Comparison of ENCODE assay signal across 25 mouse cellular contexts in genomic region chr10:37457384-37457783, GRCm38 (mm10).
A peak's percentile ranks its signal among the peaks of the same experiment; 100 is the strongest.
DNase-seq lines count a peak whose midpoint lies in the region; ATAC-seq lines count a peak whose summit lies in the region.
"Had no signal": no experiment of that assay in that cellular context is flagged by ENCODE, and none has a peak within 500 bp of the region (broad histone marks: within the 10 kb centered on the region; RNA-seq: fewer than 3 reads in every experiment).

No protein-coding gene starts in this region.

- no peak overlapping the region for H3K4me2 ChIP-seq in limb, embryonic 15.5 days
- H3K4me2 ChIP-seq: embryonic facial prominence, embryonic 12.5 days; forebrain, embryonic 13.5 days; heart, embryonic 13.5 days; hindbrain, embryonic 15.5 days had no signal

- no peaks in the 10 kb centered on the region for H3K36me3 ChIP-seq in limb, embryonic 15.5 days
- no peaks in the 10 kb centered on the region for H3K36me3 ChIP-seq in limb, embryonic 10.5 days
- H3K36me3 ChIP-seq: embryonic facial prominence, embryonic 12.5 days; forebrain, embryonic 10.5 days; heart, embryonic 10.5 days; heart, embryonic 13.5 days; hindbrain, embryonic 15.5 days had no signal

- 0 out of 2 replicates have a peak, but pooled peaks have one; percentile 40 for ATAC-seq in limb, embryonic 15.5 days (ENCODE audit: insufficient number of reproducible peaks, low FRiP score, low TSS enrichment, low read depth)
- no peak for ATAC-seq in megakaryocyte-erythroid progenitor cell, adult 5-6 weeks (replicated peaks; ENCODE audit: low FRiP score, low TSS enrichment, poor library complexity, severe bottlenecking)
- ATAC-seq: forebrain, embryonic 13.5 days; forebrain, embryonic 16.5 days had no signal

- H3K4me3 ChIP-seq in limb, embryonic 15.5 days, result no peak overlapping the region
- no peak overlapping the region for H3K4me3 ChIP-seq in limb, embryonic 10.5 days
- H3K4me3 ChIP-seq: embryonic facial prominence, embryonic 12.5 days; erythroblast, embryonic 14.5 days; forebrain, embryonic 10.5 days; forebrain, embryonic 13.5 days; heart, adult 2 months; heart, embryonic 10.5 days; heart, embryonic 13.5 days; hindbrain, embryonic 15.5 days had no signal

- whole genome bisulfite sequencing in limb, embryonic 15.5 days, result 70% methylated on average over 2 of the region's 2 CpGs
- WGBS in limb, embryonic 10.5 days, result 89% methylated on average over 2 of the region's 2 CpGs

- H3K9me3 ChIP-seq in limb, embryonic 15.5 days, result no peaks in the 10 kb centered on the region
- H3K9me3 ChIP-seq in limb, embryonic 10.5 days (replicated peaks), result no peaks in the 10 kb centered on the region
- H3K9me3 ChIP-seq: embryonic facial prominence, embryonic 12.5 days; forebrain, embryonic 10.5 days; forebrain, embryonic 13.5 days; heart, embryonic 10.5 days; heart, embryonic 13.5 days; hindbrain, embryonic 15.5 days had no signal

- H3K9ac ChIP-seq in limb, embryonic 15.5 days, result no peak overlapping the region
- H3K9ac ChIP-seq: embryonic facial prominence, embryonic 12.5 days; forebrain, embryonic 13.5 days; heart, embryonic 13.5 days; hindbrain, embryonic 15.5 days had no signal

- no peaks in the 10 kb centered on the region for H3K4me1 ChIP-seq in limb, embryonic 15.5 days
- H3K4me1 ChIP-seq in limb, embryonic 10.5 days, result no peaks in the 10 kb centered on the region
- H3K4me1 ChIP-seq: embryonic facial prominence, embryonic 12.5 days; forebrain, embryonic 10.5 days; forebrain, embryonic 13.5 days; heart, embryonic 10.5 days; hindbrain, embryonic 15.5 days had no signal

- no peaks in the 10 kb centered on the region for H3K27me3 ChIP-seq in limb, embryonic 15.5 days
- no peaks in the 10 kb centered on the region for H3K27me3 ChIP-seq in limb, embryonic 10.5 days (ENCODE audit: low read depth, poor library complexity, severe bottlenecking)
- H3K27me3 ChIP-seq: embryonic facial prominence, embryonic 12.5 days; forebrain, embryonic 13.5 days; heart, embryonic 13.5 days; hindbrain, embryonic 15.5 days had no signal

- H3K27ac ChIP-seq in limb, embryonic 15.5 days, result no peak overlapping the region
- H3K27ac ChIP-seq in limb, embryonic 10.5 days, result no peak overlapping the region
- H3K27ac ChIP-seq: embryonic facial prominence, embryonic 12.5 days; forebrain, embryonic 10.5 days; forebrain, embryonic 13.5 days; heart, adult 2 months; heart, embryonic 10.5 days; heart, embryonic 13.5 days; hindbrain, embryonic 15.5 days had no signal

- DNase-seq in limb, embryonic 10.5 days (ENCODE audit: low spot score), result no peak
- DNase-seq in 3T3-L1 (ENCODE audit: low read depth, low spot score), result peak; percentile 64
- peak; percentile 26 for DNase-seq in Muller cell, postnatal 12 days (ENCODE audit: inconsistent ontology term)
- peak; percentile 68 for DNase-seq in fibroblast of lung, adult 2 months (ENCODE audit: low read depth)
- DNase-seq in cerebellum, adult 8-10 months, result no peak
- DNase-seq: adrenal gland, adult 2 months; adrenal gland, postnatal 14 days; cerebellum, adult 11-12 months; cerebellum, adult 9-10 months; cerebellum, postnatal 14 days; gastrocnemius, postnatal 10 days; gastrocnemius, postnatal 36 days; heart, adult 2 months; heart, postnatal 14 days; heart, postnatal 4 days had no signal

Comparison
In these comparisons a context has a peak if more than half of its experiments do, and no peak if none do; other contexts are left out.
1. DNase-seq: peak in 3T3-L1 (single experiment), Muller cell, postnatal 12 days (single experiment) and fibroblast of lung, adult 2 months (single experiment); none in limb, embryonic 10.5 days (single experiment) and cerebellum, adult 8-10 months (single experiment).